Mouse (Mus musculus): ENCODE results near the gene Kitl. TPM values are rescaled to one million over a fixed set of nuclear protein-coding genes. Genes with fewer than 3 reads are reported as not detected.

The Kitl gene
- polyA plus RNA-seq, 1 experiment from 2014 or later, result 55.5 TPM

GRCm38 (mm10) chr10:100032566-100032965, 17.1 kb downstream of the Kitl start:
- no peak for ATAC-seq (ENCODE audit: insufficient number of reproducible peaks, insufficient read depth, low FRiP score, low read depth)
- no peak overlapping the region for H3K9ac ChIP-seq (replicated peaks; ENCODE audit: low read depth, low read length)
- no peak overlapping the region for H3K27ac ChIP-seq (ENCODE audit: low read length)
- H3K4me3 ChIP-seq (ENCODE audit: low read depth, low read length), result no peak overlapping the region
- no peak overlapping the region for H3K4me2 ChIP-seq (replicated peaks; ENCODE audit: low read depth, low read length)
- H3K27me3 ChIP-seq (ENCODE audit: control insufficient read depth, insufficient read depth, low read length), result no peaks in the 10 kb centered on the region
- no peaks in the 10 kb centered on the region for H3K36me3 ChIP-seq (ENCODE audit: control insufficient read depth, insufficient read depth, low read length)
- 76% methylated on average over 3 of the region's 3 CpGs for WGBS
- peaks cover 10% of the 10 kb centered on the region; the same call in 1 of the 2 replicates for H3K4me1 ChIP-seq (ENCODE audit: control insufficient read depth, insufficient read depth, low read length)
- no peaks in the 10 kb centered on the region for H3K9me3 ChIP-seq (ENCODE audit: control insufficient read depth, low read depth, low read length)

- peaks cover 12% of the 10 kb centered on the region; the same call in 1 of the 2 replicates for H3K4me1 ChIP-seq (ENCODE audit: control insufficient read depth, insufficient read depth, low read length)
- no peak overlapping the region for H3K4me3 ChIP-seq (ENCODE audit: low read depth, low read length)
- no peak overlapping the region for H3K4me2 ChIP-seq (replicated peaks; ENCODE audit: low read depth, low read length)
- H3K27ac ChIP-seq (ENCODE audit: low read length), result no peak overlapping the region
- no peaks in the 10 kb centered on the region for H3K36me3 ChIP-seq (ENCODE audit: control insufficient read depth, insufficient read depth, low read length)
- 54% methylated on average over 4 of the region's 4 CpGs for WGBS
- no peaks in the 10 kb centered on the region for H3K27me3 ChIP-seq (ENCODE audit: control insufficient read depth, insufficient read depth, low read length)
- H3K9me3 ChIP-seq (ENCODE audit: control insufficient read depth, low read depth, low read length), result no peaks in the 10 kb centered on the region
- H3K9ac ChIP-seq (replicated peaks; ENCODE audit: low read depth, low read length), result no peak overlapping the region
- ATAC-seq (ENCODE audit: insufficient number of reproducible peaks, insufficient read depth, low FRiP score, low read depth), result no peak
Observed at GRCm38 (mm10) chr10:100036021-100036420, 20.6 kb downstream of the Kitl start.

- H3K4me2 ChIP-seq (replicated peaks; ENCODE audit: low read depth, low read length), result no peak overlapping the region
- H3K9me3 ChIP-seq (ENCODE audit: control insufficient read depth, low read depth, low read length), result no peaks in the 10 kb centered on the region
- no peak overlapping the region for H3K9ac ChIP-seq (replicated peaks; ENCODE audit: low read depth, low read length)
- 55% methylated on average over 12 of the region's 12 CpGs for WGBS
- peaks cover 16% of the 10 kb centered on the region; the same call in 1 of the 2 replicates for H3K4me1 ChIP-seq (ENCODE audit: control insufficient read depth, insufficient read depth, low read length)
- no peak overlapping the region for H3K27ac ChIP-seq (ENCODE audit: low read length)
- H3K4me3 ChIP-seq (ENCODE audit: low read depth, low read length), result no peak overlapping the region
- H3K36me3 ChIP-seq (ENCODE audit: control insufficient read depth, insufficient read depth, low read length), result no peaks in the 10 kb centered on the region
- no peak for ATAC-seq (ENCODE audit: insufficient number of reproducible peaks, insufficient read depth, low FRiP score, low read depth)
- no peaks in the 10 kb centered on the region for H3K27me3 ChIP-seq (ENCODE audit: control insufficient read depth, insufficient read depth, low read length)
Observed at GRCm38 (mm10) chr10:100038342-100038898, 23.0 kb downstream of the Kitl start.

- Histone ChIP-seq H3K27me3 (ENCODE audit: control insufficient read depth, insufficient read depth, low read length) (no peaks in the 10 kb centered on the region), H3K4me2 (replicated peaks; ENCODE audit: low read depth, low read length) (no peak overlapping the region), H3K9me3 (ENCODE audit: control insufficient read depth, low read depth, low read length) (no peaks in the 10 kb centered on the region), H3K9ac (replicated peaks; ENCODE audit: low read depth, low read length) (no peak overlapping the region), H3K36me3 (ENCODE audit: control insufficient read depth, insufficient read depth, low read length) (no peaks in the 10 kb centered on the region), H3K4me3 (ENCODE audit: low read depth, low read length) (no peak overlapping the region), H3K27ac (ENCODE audit: low read length) (no peak overlapping the region), H3K4me1 (ENCODE audit: control insufficient read depth, insufficient read depth, low read length) (peaks cover 16% of the 10 kb centered on the region; the same call in 1 of the 2 replicates)
- ATAC-seq (ENCODE audit: insufficient number of reproducible peaks, insufficient read depth, low FRiP score, low read depth), result no peak
- WGBS, result 73% methylated on average over 8 of the region's 8 CpGs
Observed at GRCm38 (mm10) chr10:100038994-100039393, 23.6 kb downstream of the Kitl start.

GRCm38 (mm10) chr10:100043748-100044147, 28.3 kb downstream of the Kitl start:
- no peaks in the 10 kb centered on the region for H3K36me3 ChIP-seq (ENCODE audit: control insufficient read depth, insufficient read depth, low read length)
- ATAC-seq (ENCODE audit: insufficient number of reproducible peaks, insufficient read depth, low FRiP score, low read depth), result peak; percentile 53; the same call in 1 of the 2 replicates
- H3K4me2 ChIP-seq (replicated peaks; ENCODE audit: low read depth, low read length), result no peak overlapping the region
- peaks cover 10% of the 10 kb centered on the region; the same call in 1 of the 2 replicates for H3K4me1 ChIP-seq (ENCODE audit: control insufficient read depth, insufficient read depth, low read length)
- H3K27ac ChIP-seq (ENCODE audit: low read length), result no peak overlapping the region
- H3K27me3 ChIP-seq (ENCODE audit: control insufficient read depth, insufficient read depth, low read length), result no peaks in the 10 kb centered on the region
- no peak overlapping the region for H3K4me3 ChIP-seq (ENCODE audit: low read depth, low read length)
- no peaks in the 10 kb centered on the region for H3K9me3 ChIP-seq (ENCODE audit: control insufficient read depth, low read depth, low read length)
- WGBS, result 73% methylated on average over 5 of the region's 5 CpGs
- no peak overlapping the region for H3K9ac ChIP-seq (replicated peaks; ENCODE audit: low read depth, low read length)

GRCm38 (mm10) chr10:100044153-100044552, 28.7 kb downstream of the Kitl start:
- H3K27me3 ChIP-seq (ENCODE audit: control insufficient read depth, insufficient read depth, low read length), result no peaks in the 10 kb centered on the region
- WGBS, result 72% methylated on average over 6 of the region's 6 CpGs
- no peak overlapping the region for H3K9ac ChIP-seq (replicated peaks; ENCODE audit: low read depth, low read length)
- H3K9me3 ChIP-seq (ENCODE audit: control insufficient read depth, low read depth, low read length), result no peaks in the 10 kb centered on the region
- H3K4me2 ChIP-seq (replicated peaks; ENCODE audit: low read depth, low read length), result no peak overlapping the region
- peak; percentile 64; the same call in 1 of the 2 replicates for ATAC-seq (ENCODE audit: insufficient number of reproducible peaks, insufficient read depth, low FRiP score, low read depth)
- H3K36me3 ChIP-seq (ENCODE audit: control insufficient read depth, insufficient read depth, low read length), result no peaks in the 10 kb centered on the region
- no peak overlapping the region for H3K4me3 ChIP-seq (ENCODE audit: low read depth, low read length)
- H3K27ac ChIP-seq (ENCODE audit: low read length), result no peak overlapping the region
- peaks cover 10% of the 10 kb centered on the region; the same call in 1 of the 2 replicates for H3K4me1 ChIP-seq (ENCODE audit: control insufficient read depth, insufficient read depth, low read length)

GRCm38 (mm10) chr10:100051146-100051783, 35.8 kb downstream of the Kitl start:
- 26% methylated on average over 10 of the region's 10 CpGs for WGBS
- no peaks in the 10 kb centered on the region for H3K27me3 ChIP-seq (ENCODE audit: control insufficient read depth, insufficient read depth, low read length)
- H3K9me3 ChIP-seq (ENCODE audit: control insufficient read depth, low read depth, low read length), result no peaks in the 10 kb centered on the region
- H3K36me3 ChIP-seq (ENCODE audit: control insufficient read depth, insufficient read depth, low read length), result no peaks in the 10 kb centered on the region
- no peak overlapping the region for H3K9ac ChIP-seq (replicated peaks; ENCODE audit: low read depth, low read length)
- H3K4me2 ChIP-seq (replicated peaks; ENCODE audit: low read depth, low read length), result 0 out of 2 replicates have a peak overlapping the region, but pooled peaks have one; percentile 21
- H3K4me3 ChIP-seq (ENCODE audit: low read depth, low read length), result no peak overlapping the region
- no peak for ATAC-seq (ENCODE audit: insufficient number of reproducible peaks, insufficient read depth, low FRiP score, low read depth)
- no peak overlapping the region; the same call in 1 of the 2 replicates for H3K27ac ChIP-seq (ENCODE audit: low read length)
- H3K4me1 ChIP-seq (ENCODE audit: control insufficient read depth, insufficient read depth, low read length), result peaks cover 14% of the 10 kb centered on the region; the same call in 1 of the 2 replicates

GRCm38 (mm10) chr10:100052404-100052803, 37.0 kb downstream of the Kitl start:
- Histone ChIP-seq H3K4me2 (replicated peaks; ENCODE audit: low read depth, low read length) (no peak overlapping the region), H3K4me3 (ENCODE audit: low read depth, low read length) (no peak overlapping the region), H3K9ac (replicated peaks; ENCODE audit: low read depth, low read length) (no peak overlapping the region), H3K27me3 (ENCODE audit: control insufficient read depth, insufficient read depth, low read length) (no peaks in the 10 kb centered on the region), H3K9me3 (ENCODE audit: control insufficient read depth, low read depth, low read length) (no peaks in the 10 kb centered on the region), H3K36me3 (ENCODE audit: control insufficient read depth, insufficient read depth, low read length) (no peaks in the 10 kb centered on the region), H3K4me1 (ENCODE audit: control insufficient read depth, insufficient read depth, low read length) (peaks cover 16% of the 10 kb centered on the region; the same call in 1 of the 2 replicates), H3K27ac (ENCODE audit: low read length) (no peak overlapping the region)
- 82% methylated on average over 4 of the region's 4 CpGs for WGBS
- ATAC-seq (ENCODE audit: insufficient number of reproducible peaks, insufficient read depth, low FRiP score, low read depth), result no peak

All from stomach, embryonic 14.5 days (tissue).